Mouse (Mus musculus): ENCODE measurements at regions not wholly inside any gene's neighbourhood (a gene's known extent, or its start where the extent isn't known, plus 50 kb on each side); places are given as distances from the start of the nearest gene placed in this dataset.

DNA sequence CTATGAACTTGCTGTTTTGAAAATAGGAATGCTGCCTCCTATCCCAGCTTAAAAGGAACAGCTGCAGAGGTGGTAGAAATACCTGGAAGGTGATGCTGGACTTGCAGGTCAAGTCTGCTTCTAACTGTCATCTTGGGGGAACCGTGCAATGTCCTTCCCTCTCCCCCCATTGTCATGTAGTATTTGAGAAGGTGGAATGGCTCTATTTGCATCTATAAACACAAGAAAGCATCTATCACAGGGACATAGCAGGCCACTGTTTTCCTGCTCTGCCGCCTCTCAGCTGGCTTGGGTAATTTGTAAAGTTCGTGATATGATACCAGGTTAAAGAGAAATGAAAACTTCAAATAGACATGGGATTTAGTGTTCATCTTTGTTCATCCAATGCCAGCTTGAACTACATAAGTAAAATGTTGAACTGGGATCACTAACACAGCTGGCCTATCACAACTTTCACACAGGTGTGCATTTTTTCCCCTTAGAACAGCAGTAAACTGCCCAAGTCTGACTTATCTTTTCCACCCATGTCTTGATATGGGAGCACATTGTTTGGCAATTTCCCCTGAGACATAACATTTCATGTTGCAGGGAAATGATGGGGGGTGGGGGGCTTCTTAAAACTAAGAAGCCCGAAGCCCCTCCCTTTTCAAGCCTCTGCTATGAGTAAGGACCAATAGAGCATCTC is 138.6 kb upstream of the Fndc3a start:
- WGBS = 90% methylated on average over 4 of the region's 4 CpGs
- ATAC-seq (ENCODE audit: low read depth) = no peak

DNA sequence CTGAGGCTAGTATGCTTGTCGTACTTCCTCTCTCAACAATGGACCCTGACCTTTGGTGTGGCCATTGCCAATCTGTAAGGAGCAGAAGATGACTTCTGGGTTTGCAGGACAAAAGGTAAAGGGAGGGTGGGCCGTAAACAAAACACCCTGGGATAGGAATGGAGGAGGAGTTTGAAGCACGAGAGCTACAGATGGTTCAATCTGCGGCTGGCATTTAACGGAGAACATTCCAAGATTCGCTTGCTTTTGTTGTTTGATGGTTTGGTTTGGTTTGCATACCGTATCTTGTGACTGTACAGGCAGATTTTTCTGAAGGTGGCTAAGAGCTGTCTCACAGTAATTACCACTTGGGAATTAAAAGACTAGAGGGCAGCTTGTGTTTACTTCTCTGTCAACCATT is 137.7 kb upstream of the Fndc3a start:
- H3K9ac ChIP-seq = no peak overlapping the region
- H3K4me3 ChIP-seq = no peak overlapping the region
- no peak for ATAC-seq (ENCODE audit: low read depth)
- H3K9me3 ChIP-seq = no peaks in the 10 kb centered on the region
- no peak overlapping the region for H3K4me2 ChIP-seq
- peaks cover 20% of the 10 kb centered on the region for H3K4me1 ChIP-seq (replicated peaks)
- H3K36me3 ChIP-seq = no peaks in the 10 kb centered on the region
- H3K27me3 ChIP-seq = no peaks in the 10 kb centered on the region
- no peak overlapping the region for H3K27ac ChIP-seq (replicated peaks)
- WGBS = 63% methylated on average over 7 of the region's 7 CpGs

More for the DNA sequence above, 138.6 kb upstream of the Fndc3a start:
- H3K4me3 ChIP-seq = no peak overlapping the region
- no peak overlapping the region for H3K9ac ChIP-seq
- H3K27me3 ChIP-seq = no peaks in the 10 kb centered on the region
- H3K4me1 ChIP-seq (replicated peaks) = peaks cover 20% of the 10 kb centered on the region
- H3K9me3 ChIP-seq = no peaks in the 10 kb centered on the region
- H3K27ac ChIP-seq (replicated peaks) = no peak overlapping the region
- no peaks in the 10 kb centered on the region for H3K36me3 ChIP-seq
- H3K4me2 ChIP-seq = no peak overlapping the region

DNA sequence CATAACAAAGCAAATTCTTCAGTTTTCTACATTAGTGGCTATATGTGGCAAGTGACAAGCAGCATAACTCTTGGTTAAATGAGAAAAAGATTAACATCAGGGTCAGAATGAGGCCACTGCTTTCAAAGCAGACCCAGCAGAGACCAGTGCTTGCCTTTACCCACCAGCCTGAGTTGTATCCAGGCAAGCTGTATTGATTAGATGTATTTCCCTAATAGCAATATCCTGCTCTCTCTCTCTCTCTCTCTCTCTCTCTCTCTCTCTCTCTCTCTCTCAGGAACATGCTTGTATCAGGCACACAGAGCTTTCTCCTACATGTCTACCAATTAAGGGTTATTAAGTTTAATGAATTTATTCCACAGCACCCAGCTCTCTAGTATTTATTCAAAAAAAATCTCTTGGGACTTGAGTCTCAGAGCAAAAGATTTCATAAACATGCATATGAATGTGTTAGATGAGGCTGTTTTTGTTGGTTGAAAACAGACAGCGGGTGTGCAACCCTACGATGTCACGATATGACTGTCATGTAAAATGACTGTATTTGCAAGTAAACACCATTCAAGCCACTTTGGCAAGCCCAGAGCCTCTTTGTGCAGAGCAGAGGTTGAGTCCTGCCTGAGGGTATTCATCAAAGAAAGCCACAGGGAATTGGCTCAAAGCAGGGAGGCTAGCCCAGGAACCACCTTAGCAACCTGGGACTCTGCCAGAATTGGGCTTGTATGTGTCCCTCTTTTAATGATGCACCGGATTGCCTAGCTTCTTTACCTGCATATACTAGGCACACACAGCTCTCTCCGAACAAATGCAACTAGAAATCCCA is 136.0 kb upstream of the Fndc3a start:
- no peaks in the 10 kb centered on the region for H3K27me3 ChIP-seq
- H3K4me2 ChIP-seq = no peak overlapping the region
- no peaks in the 10 kb centered on the region for H3K36me3 ChIP-seq
- H3K9me3 ChIP-seq = no peaks in the 10 kb centered on the region
- no peak overlapping the region for H3K9ac ChIP-seq
- WGBS = 63% methylated on average over 5 of the region's 5 CpGs
- H3K4me3 ChIP-seq = no peak overlapping the region
- peaks cover 20% of the 10 kb centered on the region for H3K4me1 ChIP-seq (replicated peaks)
- H3K27ac ChIP-seq (replicated peaks) = 0 out of 2 replicates have a peak overlapping the region, but pooled peaks have one; percentile 13
- peak; percentile 53; the same call in 1 of the 2 replicates for ATAC-seq (ENCODE audit: low read depth)

DNA sequence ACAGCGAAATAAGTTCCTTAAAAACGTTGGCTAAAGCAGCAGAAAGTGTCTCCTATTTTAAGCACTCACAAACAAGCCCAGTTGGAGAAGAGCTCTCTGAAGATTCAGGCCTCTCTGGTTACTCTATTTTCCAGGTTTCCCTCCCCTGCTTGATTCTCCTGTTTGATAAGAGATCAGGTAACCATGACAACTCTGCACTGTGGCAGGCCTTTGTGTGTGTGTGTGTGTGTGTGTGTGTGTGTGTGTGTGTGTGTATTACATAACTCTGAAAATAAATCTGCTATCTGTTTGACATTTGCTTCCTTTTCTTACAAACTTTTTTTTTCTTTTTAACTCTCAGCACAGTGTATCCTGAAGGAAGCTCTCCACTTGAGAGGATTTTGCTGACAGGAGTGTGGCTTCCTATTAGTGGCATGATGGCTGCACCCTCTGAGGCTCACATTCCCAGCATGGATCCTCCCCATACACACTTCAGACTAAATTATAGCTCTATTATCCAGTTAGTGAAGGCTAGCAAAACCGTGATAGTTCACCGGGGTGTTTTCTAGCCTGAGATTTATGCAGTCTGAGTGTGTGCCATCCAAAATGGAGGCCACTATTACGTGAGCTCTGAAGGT is 135.1 kb upstream of the Fndc3a start:
- H3K36me3 ChIP-seq = no peaks in the 10 kb centered on the region
- 38% methylated on average over 5 of the region's 5 CpGs for WGBS

DNA sequence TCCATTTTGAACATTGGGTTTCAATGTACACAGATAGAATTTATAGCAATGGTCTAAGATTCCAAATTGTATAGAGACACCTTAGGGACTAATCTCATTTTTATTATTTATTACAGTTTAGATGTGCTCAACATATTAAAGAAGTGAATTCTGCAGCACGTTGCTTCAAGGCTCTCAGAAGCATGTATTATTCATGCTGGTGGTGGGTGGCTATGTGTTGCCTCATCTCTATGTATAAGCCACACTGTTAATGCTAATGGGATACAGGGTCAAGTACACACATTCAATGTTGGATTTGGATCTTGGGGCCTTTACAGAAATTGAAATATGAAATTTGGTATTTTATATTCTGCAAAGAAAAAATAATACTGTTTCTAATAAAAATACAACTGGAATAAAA is 131.9 kb upstream of the Fndc3a start:
- WGBS = 48% methylated on average over 1 of the region's 1 CpGs
- Histone ChIP-seq H3K27ac (replicated peaks) (no peak overlapping the region), H3K4me3 (no peak overlapping the region), H3K36me3 (no peaks in the 10 kb centered on the region), H3K4me1 (replicated peaks) (peaks cover 20% of the 10 kb centered on the region), H3K4me2 (no peak overlapping the region), H3K27me3 (no peaks in the 10 kb centered on the region), H3K9ac (no peak overlapping the region), H3K9me3 (no peaks in the 10 kb centered on the region)
- ATAC-seq (ENCODE audit: low read depth) = peak; percentile 59; the same call in 1 of the 2 replicates

More for the DNA sequence above, 135.1 kb upstream of the Fndc3a start:
- no peak overlapping the region for H3K9ac ChIP-seq
- no peak overlapping the region for H3K4me2 ChIP-seq
- no peaks in the 10 kb centered on the region for H3K9me3 ChIP-seq
- ATAC-seq (ENCODE audit: low read depth) = peak; percentile 65; the same call in 1 of the 2 replicates
- 0 out of 2 replicates have a peak overlapping the region, but pooled peaks have one; percentile 5 for H3K27ac ChIP-seq (replicated peaks)
- peaks cover 20% of the 10 kb centered on the region for H3K4me1 ChIP-seq (replicated peaks)
- no peaks in the 10 kb centered on the region for H3K27me3 ChIP-seq
- no peak overlapping the region for H3K4me3 ChIP-seq

DNA sequence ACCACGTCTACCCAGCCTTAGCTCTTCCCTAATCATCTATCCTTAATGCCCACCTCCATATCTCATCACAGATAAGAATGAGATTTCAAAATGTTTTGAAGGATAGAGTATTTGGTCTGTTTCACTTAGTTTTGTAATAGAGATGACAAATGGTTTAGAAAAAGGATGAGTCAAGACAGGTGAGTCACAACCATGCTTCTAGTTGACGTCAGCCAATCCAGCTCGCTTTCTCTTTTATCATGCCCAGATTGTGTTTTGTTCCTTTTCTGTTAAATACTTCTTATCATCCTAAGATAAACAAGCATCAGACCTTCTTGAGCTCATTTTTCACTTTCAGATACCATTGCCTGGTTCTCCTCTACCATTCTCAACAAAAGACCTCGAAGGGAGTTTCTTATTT is 125.4 kb upstream of the Fndc3a start:
- Histone ChIP-seq H3K36me3 (no peaks in the 10 kb centered on the region), H3K27ac (replicated peaks) (no peak overlapping the region), H3K9me3 (0 out of 2 replicates have a peak, but pooled peaks cover 6% of the 10 kb centered on the region), H3K4me1 (replicated peaks) (no peaks in the 10 kb centered on the region), H3K4me3 (no peak overlapping the region), H3K27me3 (no peaks in the 10 kb centered on the region), H3K4me2 (no peak overlapping the region), H3K9ac (no peak overlapping the region)
- WGBS = 91% methylated on average over 4 of the region's 4 CpGs
- ATAC-seq (ENCODE audit: low read depth) = no peak

DNA sequence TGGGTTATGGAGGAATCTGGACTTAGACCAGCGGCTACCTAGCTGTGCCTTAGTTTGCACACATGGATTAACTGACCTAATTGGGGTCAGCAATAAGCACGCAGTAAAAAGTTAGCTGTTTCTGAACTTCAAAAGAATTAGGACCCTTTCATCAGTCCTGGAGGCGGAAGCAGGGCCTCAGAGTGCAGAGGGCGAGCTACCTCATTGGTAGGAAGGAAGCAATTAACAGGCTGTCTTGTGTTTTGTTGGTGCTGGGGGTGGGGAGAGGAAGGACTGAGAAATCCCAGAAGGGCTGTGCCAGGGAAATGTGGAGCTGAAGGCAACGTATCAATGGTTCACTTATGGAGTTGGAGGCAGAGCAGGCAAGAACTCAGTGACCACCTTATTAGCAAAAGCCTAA is 119.5 kb upstream of the Fndc3a start:
- Histone ChIP-seq H3K4me1 (replicated peaks) (no peaks in the 10 kb centered on the region), H3K4me2 (no peak overlapping the region), H3K27me3 (no peaks in the 10 kb centered on the region), H3K9ac (no peak overlapping the region), H3K36me3 (no peaks in the 10 kb centered on the region), H3K9me3 (0 out of 2 replicates have a peak, but pooled peaks cover 4% of the 10 kb centered on the region), H3K4me3 (no peak overlapping the region), H3K27ac (replicated peaks) (no peak overlapping the region)
- ATAC-seq (ENCODE audit: low read depth) = no peak
- WGBS = 16% methylated on average over 5 of the region's 5 CpGs

DNA sequence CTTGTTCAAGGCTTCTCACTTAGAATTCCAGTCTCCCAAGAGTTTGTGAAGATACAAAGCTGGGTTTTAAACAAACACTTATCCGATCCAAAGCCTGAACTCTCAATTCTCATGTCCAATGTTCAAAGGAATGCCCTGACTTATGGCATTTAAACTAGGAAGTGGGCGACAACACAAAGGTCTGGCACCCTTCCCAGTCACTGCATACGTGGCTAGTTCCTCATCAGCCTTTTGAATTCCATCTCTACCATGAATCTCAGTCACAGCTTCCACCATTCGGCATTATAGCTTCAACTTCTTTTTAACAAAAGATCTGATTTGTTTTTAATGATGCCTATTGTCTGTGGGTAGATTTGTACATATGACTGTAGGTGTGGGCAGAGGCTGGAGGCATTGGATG is 115.7 kb upstream of the Fndc3a start:
- Histone ChIP-seq H3K4me1 (replicated peaks) (no peaks in the 10 kb centered on the region), H3K9me3 (no peaks in the 10 kb centered on the region), H3K27ac (replicated peaks) (no peak overlapping the region), H3K4me2 (no peak overlapping the region), H3K4me3 (no peak overlapping the region), H3K27me3 (no peaks in the 10 kb centered on the region), H3K9ac (no peak overlapping the region), H3K36me3 (no peaks in the 10 kb centered on the region)
- WGBS = 58% methylated on average over 4 of the region's 4 CpGs
- no peak for ATAC-seq (ENCODE audit: low read depth)

DNA sequence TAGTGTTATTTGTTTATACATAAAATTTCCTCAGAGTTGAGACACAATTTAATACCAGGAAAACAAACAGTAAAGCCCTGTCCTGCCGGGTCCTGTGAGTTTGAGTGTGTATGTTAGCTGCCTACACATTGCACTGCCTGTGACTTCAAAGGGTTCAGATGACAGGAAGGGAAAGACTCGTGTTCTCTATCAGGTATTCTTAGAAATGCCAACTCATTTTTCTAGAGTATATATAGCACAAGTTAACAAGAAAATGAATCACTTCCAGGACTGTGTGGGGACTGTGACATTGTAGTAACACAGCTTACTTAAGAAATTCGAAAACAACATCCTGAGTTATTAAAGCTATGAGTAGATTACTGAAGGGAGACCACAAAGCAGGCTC is 112.4 kb upstream of the Fndc3a start:
- H3K4me3 ChIP-seq = no peak overlapping the region
- H3K4me1 ChIP-seq (replicated peaks) = peaks cover 9% of the 10 kb centered on the region
- no peaks in the 10 kb centered on the region for H3K27me3 ChIP-seq
- no peaks in the 10 kb centered on the region for H3K9me3 ChIP-seq
- no peak for ATAC-seq (ENCODE audit: low read depth)
- no peak overlapping the region for H3K27ac ChIP-seq (replicated peaks)
- H3K4me2 ChIP-seq = no peak overlapping the region
- no peak overlapping the region for H3K9ac ChIP-seq
- WGBS = 67% methylated on average over 3 of the region's 3 CpGs
- H3K36me3 ChIP-seq = no peaks in the 10 kb centered on the region

DNA sequence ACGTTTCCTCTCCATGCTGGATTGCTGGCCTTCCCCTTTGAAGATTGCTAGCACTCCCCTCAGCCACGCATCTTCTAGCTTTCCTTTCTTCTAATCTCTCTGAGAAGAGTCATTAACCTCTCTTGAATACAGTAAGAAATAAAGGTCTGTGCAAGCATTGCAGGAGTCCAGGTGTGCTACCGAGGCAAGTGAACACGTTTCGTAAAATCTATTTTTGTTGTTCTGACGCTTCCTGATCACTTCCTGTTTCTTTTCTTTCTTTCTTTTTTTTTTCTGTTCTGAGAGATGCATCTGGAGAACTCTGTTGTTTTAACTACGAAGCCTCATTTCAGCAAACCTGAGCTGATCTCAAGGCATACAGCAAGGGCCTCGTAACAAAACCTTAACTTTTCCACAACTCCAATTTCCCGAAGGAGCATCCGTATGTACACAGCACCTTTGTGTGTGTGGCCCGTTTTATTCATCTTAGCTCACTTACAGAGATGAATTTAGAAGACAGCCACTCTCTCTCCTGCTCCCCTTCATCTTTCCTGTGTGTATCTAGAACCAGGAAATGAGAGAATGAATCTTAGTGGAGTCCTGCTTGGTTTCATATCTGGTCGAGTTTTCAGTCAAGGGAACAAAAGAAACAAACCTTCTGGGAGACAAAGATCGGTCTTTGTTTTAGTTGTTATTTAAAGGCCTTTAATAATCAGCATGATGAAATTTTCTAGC is 111.9 kb upstream of the Fndc3a start:
- no peak overlapping the region for H3K4me2 ChIP-seq
- no peaks in the 10 kb centered on the region for H3K36me3 ChIP-seq
- H3K9ac ChIP-seq = no peak overlapping the region
- no peak overlapping the region for H3K4me3 ChIP-seq
- no peak for ATAC-seq (ENCODE audit: low read depth)
- no peak overlapping the region for H3K27ac ChIP-seq (replicated peaks)
- H3K4me1 ChIP-seq (replicated peaks) = peaks cover 14% of the 10 kb centered on the region
- H3K9me3 ChIP-seq = no peaks in the 10 kb centered on the region
- 81% methylated on average over 13 of the region's 13 CpGs for WGBS
- H3K27me3 ChIP-seq = no peaks in the 10 kb centered on the region

DNA sequence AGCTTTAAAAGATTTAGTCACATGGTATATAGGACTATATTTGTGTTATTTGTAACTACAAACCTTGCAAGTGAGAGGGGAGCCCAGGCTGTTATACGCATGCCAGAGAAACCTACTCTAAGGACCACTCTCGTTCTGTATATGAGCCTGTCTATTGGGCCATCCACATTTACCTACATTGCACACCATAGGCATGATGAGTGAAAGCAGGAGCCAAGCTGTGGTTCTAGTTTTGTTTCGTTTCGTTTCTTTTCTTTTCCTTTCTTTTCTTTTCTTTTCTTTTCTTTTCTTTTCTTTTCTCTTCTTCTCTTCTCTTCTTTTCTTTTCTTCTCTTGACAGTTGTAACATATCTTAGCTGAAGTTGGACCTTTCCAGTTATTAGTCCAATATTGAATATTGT is 109.2 kb upstream of the Fndc3a start:
- H3K4me2 ChIP-seq = no peak overlapping the region
- H3K36me3 ChIP-seq = no peaks in the 10 kb centered on the region
- peaks cover 20% of the 10 kb centered on the region for H3K4me1 ChIP-seq (replicated peaks)
- 95% methylated on average over 4 of the region's 4 CpGs for WGBS
- H3K27me3 ChIP-seq = no peaks in the 10 kb centered on the region
- H3K9me3 ChIP-seq = no peaks in the 10 kb centered on the region
- ATAC-seq (ENCODE audit: low read depth) = no peak
- H3K9ac ChIP-seq = no peak overlapping the region
- H3K27ac ChIP-seq (replicated peaks) = no peak overlapping the region
- no peak overlapping the region for H3K4me3 ChIP-seq

DNA sequence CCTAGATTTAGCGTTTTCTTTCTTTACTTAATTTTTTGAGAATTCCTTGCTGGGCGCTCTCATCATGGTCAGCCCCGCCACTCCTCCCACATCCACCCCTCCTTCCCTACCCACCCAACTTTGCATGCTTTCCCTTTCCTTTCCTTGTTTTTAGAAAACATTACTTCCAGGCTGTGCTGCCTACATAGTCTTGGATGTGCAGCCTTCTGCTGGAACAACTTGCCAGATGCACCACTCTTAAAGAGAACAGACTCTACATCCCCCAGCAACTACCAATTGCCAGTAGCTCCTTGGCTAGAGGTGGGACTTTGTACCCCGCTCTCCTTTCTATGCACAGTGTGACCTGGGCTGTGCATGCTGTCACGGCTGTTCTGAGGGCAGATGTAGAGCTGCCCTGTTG is 108.0 kb upstream of the Fndc3a start:
- H3K9me3 ChIP-seq = no peaks in the 10 kb centered on the region
- no peak for ATAC-seq (ENCODE audit: low read depth)
- 84% methylated on average over 5 of the region's 5 CpGs for WGBS
- peaks cover 20% of the 10 kb centered on the region for H3K4me1 ChIP-seq (replicated peaks)
- no peak overlapping the region for H3K4me2 ChIP-seq
- 0 out of 2 replicates have a peak overlapping the region, but pooled peaks have one; percentile 42 for H3K27ac ChIP-seq (replicated peaks)
- H3K4me3 ChIP-seq = no peak overlapping the region
- H3K36me3 ChIP-seq = no peaks in the 10 kb centered on the region
- no peaks in the 10 kb centered on the region for H3K27me3 ChIP-seq
- no peak overlapping the region for H3K9ac ChIP-seq
